Mouse (Mus musculus) spleen, postnatal 14 days (tissue): Measurements from ENCODE around the gene Col24a1.

ENCODE experiments used
- DNase-seq, 2 experiments: peaks; one replicate each; pipeline ENCODE4 v3.0.0; 2021 to 2022; ENCODE audit warnings: low spot score in 2 of 2

Gene Col24a1

GRCm38 (mm10) chr3:145462351-145462750 lies 170.1 kb downstream of the Col24a1 start:
- no peak for DNase-seq

GRCm38 (mm10) chr3:145463731-145464130 lies 171.5 kb downstream of the Col24a1 start:
- no peak for DNase-seq

DNA sequence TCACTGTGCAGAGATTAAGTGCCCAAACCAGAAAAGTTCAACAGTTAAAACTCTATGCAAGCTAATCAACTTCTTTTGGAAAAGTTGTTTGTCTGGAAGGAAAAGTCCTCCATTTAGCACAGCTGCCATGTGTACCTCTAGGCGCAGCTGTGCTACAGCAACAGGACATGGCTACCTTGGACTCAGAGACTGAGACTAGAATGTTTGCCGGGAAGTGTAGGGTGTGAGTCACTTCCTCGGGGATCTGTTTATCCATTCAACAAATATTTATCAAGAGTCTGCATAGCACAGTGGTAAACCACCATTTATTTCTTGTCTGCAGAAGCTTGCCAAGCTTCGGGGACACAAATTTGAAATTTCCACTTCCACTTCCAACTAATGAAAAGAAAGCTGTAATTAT lies 178.8 kb downstream of the Col24a1 start:
- no peak for DNase-seq

GRCm38 (mm10) chr3:145474163-145474562 lies 181.9 kb downstream of the Col24a1 start:
- DNase-seq = no peak

GRCm38 (mm10) chr3:145476634-145477033 lies 184.4 kb downstream of the Col24a1 start:
- no peak for DNase-seq

GRCm38 (mm10) chr3:145477074-145477473 lies 184.8 kb downstream of the Col24a1 start:
- DNase-seq = no peak

DNA sequence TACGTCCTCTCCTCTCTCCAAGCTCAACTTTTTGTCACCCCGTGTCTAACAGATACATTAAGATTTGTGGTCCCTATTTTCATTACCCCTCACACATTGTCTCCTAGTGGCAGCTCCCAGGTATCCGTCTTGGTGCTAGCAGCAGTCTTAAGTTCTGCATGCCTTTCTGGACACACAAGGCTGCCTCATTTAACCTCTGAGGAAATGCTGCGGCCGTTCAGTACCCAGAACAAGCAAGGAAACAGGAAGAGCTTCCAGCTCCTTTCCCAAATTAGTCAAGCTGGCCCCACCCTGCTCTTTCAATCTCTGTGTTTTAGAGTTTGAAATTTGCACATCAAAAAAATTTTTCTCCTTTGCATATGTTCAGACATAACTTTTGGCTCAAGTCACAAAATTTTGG lies 186.2 kb downstream of the Col24a1 start:
- DNase-seq = no peak

- no peak for DNase-seq
These were observed 198.0 kb downstream of the Col24a1 start for GRCm38 (mm10) chr3:145490279-145490678.

DNA sequence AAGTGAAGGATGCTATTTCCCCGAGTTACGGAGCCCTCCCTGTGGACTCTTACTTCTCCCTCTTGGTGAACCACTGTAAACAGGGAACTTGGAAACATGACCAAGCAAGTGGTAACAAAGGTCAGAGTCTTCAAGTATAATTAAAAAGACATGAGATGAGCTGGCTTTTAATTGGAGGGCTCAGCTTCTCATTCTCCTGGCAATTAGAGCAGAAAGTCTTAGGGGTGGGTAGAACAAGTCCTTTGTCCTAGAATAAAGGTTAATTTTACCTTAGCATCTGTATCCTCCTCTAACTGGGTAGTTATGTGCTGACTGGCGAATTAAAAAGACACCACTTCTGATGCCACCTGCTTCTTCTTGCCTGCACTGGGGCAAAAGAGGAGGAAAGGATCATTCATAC lies 199.1 kb downstream of the Col24a1 start:
- no peak for DNase-seq

DNA sequence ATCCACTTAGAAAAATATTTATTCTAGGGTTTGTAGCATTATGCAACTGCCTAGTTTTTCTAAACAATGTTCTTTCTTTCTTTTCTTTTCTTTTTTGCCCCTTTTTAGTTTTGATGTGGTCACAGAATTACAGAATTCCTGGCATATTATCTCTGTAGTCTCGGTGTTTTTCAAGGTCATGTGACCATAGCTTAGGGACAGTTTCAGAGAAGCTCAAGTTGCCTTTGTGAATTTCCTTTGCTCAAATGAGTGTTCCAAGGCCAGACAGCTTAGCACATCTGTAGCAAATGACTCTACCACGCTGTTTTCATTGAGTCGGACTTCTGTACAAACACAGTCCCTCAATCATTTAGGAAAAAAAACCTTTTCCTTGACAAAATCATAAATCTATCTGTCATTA lies 205.9 kb downstream of the Col24a1 start:
- no peak for DNase-seq

DNA sequence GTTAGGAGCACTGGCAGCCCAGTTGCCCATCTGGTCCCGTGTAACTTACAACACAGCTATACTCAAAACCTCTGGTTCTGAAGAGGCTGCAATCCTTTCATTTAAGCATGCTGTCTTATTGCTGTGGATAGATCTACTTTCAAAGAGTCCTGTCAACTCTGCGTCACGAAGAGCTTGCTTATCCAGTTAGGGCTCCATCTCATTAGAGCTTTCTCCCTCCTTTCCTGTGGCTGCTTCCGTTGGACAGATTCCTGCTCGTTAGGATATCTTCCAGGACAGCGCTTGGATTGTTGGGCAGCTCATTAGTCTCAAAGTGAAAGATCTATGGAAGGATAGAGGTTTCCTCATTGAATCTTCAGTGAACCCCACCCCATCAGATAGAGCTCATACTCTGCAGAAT lies 206.6 kb downstream of the Col24a1 start:
- no peak for DNase-seq

- no peak for DNase-seq
These were observed 212.6 kb downstream of the Col24a1 start for GRCm38 (mm10) chr3:145504830-145505229.

DNA sequence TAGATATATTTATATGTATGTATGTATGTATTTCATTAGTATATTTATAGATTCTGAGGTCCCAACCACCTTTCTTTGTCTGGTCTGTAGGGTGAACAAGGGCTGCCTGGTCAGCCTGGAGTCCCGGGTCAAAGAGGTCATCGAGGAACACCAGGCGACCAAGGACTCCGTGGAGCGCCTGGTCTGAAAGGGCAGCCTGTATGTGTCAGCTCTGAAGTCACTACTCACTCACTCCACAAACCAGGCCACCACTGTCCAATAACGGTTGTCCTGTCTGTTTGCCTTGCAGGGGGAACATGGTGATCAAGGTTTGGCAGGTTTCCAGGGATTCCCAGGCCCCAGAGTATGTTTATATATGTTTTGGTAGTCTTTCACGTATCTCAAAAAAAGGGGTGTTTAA lies 216.3 kb downstream of the Col24a1 start:
- DNase-seq = no peak

- DNase-seq = no peak
These were observed 221.9 kb downstream of the Col24a1 start for GRCm38 (mm10) chr3:145514197-145514596.

GRCm38 (mm10) chr3:145521528-145522080 lies 229.3 kb downstream of the Col24a1 start:
- DNase-seq = no peak

DNA sequence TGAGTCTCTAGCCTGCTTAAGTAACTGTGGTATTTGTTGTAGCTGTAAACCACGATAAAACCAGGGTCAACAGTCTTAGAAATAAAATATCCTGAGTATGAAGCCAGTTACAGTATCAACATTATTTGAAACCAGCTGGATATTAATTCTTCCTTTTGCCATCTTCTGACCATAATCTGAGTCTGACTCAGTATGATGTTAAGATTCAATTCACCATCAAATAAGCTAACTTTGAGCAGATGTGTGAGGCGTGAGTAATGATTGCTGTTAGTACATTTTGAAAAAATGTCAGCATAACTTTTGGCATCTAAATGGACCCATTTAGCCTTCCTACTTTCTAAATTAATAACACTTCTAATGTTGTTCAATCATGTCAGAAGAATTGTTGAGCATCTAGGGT lies 230.0 kb downstream of the Col24a1 start:
- no peak for DNase-seq

GRCm38 (mm10) chr3:145525266-145525665 lies 233.0 kb downstream of the Col24a1 start:
- no peak for DNase-seq

DNA sequence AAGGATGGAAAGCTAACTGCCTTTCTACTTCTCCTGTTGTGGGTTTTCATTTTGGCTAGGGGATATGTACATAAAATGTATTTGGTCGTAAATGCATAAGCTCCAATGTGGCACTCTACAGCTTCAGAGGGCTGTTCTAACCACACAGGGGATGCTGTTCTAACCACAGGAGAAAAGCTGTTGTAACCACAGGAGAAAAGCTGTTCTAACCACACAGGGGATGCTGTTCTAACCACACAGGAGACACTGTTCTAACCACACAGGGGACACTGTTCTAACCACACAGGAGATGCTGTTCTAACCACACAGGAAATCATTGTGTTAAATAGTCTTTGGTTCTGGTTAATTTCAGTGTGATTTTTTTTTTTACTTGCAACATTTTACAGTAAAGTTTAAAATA lies 245.6 kb downstream of the Col24a1 start:
- no peak for DNase-seq

DNA sequence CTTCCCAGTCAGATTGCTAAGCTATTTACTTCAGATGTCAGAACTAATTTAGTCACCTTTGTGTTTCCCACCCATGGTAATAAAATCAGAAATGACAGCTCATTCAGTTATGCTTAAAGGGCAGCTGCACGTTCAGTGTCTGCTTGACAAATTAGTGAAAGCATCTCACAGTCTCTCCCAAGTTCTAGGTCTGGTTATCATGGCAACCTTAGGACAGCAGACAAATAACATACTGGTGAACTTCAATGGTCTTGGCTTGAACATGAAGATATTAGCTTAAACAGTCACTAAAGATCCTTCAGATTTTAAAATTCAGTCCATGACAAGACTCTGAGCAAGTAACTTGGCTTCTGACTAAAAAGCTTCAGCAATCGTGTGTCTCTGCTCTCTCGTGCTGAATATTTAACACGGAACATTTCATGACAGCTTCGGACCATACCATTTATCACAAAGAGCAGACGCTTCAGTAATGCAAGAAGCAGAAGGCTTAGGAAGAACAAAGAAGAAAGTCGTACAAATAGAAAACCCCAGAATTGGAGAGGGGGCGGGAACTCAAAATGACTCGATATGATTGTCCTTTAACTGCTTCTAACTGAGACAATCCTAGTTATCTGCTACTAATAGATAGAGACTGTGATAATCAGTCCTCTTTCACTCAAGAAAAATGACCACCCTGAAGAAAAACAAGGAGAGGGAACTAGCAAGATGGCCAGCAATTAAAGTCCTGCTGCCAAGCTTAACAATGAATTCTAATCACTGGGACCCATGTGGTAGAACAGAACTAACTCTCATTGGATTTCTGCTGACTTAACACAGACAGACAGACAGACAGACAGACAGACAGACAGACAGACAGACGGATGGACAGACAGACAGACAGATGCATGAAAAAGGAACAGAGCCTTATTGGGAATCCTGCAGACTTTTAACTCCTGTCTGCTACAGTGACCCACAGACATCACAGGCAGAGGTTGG lies 256.5 kb downstream of the Col24a1 start:
- DNase-seq = no peak

DNA sequence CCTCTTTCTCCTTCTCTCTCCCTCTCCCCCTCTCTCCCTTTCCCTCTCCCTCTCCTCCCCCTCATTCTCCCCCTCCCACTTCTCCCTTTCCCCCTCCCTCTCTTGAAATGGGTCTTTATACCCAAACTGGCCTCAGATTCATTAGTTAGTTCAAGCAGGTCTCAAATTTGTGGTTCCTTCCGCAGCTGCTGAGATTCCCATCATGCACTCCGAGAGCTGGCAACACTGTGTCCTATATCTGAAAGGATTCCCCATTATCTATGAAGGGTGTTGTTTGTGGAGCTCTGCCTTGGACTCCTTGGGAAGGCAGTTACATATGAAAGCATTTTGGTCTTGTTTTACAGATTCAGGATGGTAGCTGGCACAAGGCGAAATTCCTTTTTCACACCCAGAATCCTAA lies 257.9 kb downstream of the Col24a1 start:
- no peak for DNase-seq

DNA sequence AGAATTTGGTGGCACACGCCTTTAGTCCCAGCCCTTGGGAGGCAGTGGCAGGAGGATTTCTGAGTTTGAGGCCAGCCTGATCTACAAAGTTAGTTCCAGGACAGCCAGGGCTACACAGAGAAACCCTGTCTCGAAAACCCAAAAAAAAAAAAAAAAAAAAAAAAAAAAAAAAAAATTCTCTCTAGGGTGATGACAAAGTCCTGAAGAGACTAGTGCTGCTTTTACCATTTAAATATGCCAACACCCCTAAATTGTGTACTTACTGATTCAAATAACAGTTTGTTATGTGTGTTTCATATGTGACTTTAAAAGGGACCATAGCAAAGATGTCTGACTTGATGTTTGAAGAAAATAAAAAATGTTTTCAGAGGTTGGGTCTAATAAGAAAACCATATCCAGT lies 262.1 kb downstream of the Col24a1 start:
- no peak for DNase-seq

GRCm38 (mm10) chr3:145556206-145556605 lies 263.9 kb downstream of the Col24a1 start:
- no peak for DNase-seq

GRCm38 (mm10) chr3:145559675-145560074 lies 267.4 kb downstream of the Col24a1 start:
- DNase-seq = no peak
